Mouse (Mus musculus) embryo, embryonic 10.5 days (tissue): ENCODE results near the gene Pde6d.

Experiments used
- DNase-seq: peaks from one replicate; pipeline ENCODE4 v3.0.0-alpha.2; 2015; ENCODE audit warnings: low spot score

Gene Pde6d

GRCm38 (mm10) chr1:86503165-86503747 lies 79.2 kb downstream of the Pde6d start:
- DNase-seq: peak; percentile 82

- DNase-seq: peak; percentile 50
Observed at GRCm38 (mm10) chr1:86502221-86503048, 80.0 kb downstream of the Pde6d start.

GRCm38 (mm10) chr1:86501559-86501958 lies 80.9 kb downstream of the Pde6d start:
- DNase-seq: peak; percentile 97

GRCm38 (mm10) chr1:86501114-86501532 lies 81.3 kb downstream of the Pde6d start:
- DNase-seq: peak; percentile 80

- DNase-seq: no peak
Observed at GRCm38 (mm10) chr1:86500681-86501080, 81.7 kb downstream of the Pde6d start.

GRCm38 (mm10) chr1:86499903-86500302 lies 82.5 kb downstream of the Pde6d start:
- DNase-seq: peak; percentile 75

DNA sequence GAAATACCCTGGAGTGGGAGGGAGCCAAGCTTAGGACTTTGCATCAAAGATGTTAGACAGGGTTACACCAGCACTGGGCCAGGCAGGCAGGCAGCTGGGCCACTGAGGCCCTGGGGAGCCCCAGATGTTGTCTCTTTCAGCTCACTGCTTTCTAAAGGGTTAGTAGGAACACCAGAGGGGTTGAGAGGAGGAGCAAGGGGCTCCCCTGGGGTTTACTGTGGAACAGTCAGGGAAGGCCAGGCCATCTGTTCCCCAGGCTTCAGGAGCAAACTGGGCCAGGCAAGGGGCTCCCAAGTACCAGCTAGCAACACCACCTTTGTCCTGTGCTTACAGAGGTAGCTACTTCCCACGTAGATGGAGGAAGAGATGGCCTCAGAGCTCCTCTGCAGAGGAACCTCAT lies 83.8 kb downstream of the Pde6d start:
- DNase-seq: no peak

DNA sequence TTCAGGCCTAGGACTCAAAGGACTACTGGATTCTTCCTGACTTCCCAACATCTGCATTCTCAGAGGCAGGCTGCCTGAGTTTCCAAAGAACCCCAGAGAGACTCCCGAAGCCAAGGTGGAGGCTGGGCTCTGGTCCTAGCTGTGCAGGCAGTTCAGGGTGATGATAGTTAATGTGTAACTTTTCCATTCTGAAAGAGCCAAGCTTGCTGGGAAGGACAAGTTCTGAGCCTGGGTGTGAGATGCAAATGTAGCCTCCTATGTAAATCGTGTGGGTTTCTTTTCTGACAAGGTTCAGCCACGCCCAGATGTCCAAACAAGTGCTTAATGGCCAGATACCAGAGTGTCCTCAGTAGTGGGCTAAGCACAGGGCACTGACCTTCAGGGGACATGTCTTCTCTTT lies 84.4 kb downstream of the Pde6d start:
- no peak for DNase-seq

DNA sequence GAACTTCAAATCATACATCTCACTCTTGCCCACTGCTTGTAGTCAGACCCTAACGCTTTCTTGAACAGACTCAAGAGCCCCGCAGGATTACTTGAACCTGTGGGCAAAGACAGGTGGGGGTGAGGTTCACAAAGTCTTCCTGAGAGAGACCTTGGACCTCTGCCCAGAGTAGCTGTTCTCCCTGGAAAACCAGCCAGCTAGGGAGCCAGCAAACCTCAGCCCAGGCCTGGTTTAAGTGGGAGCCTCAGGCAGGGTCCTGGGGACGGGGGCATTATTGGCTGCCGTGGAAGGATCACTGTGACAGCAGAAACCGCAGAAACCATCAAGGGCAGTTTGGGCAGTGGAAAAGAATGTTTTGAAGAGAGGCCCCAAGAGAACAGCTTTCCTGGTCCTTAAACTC lies 85.1 kb downstream of the Pde6d start:
- DNase-seq: no peak

GRCm38 (mm10) chr1:86496340-86496739 lies 86.1 kb downstream of the Pde6d start:
- no peak for DNase-seq

- no peak for DNase-seq
Observed at GRCm38 (mm10) chr1:86493783-86494182, 88.6 kb downstream of the Pde6d start.
